Mouse (Mus musculus) liver, adult 2 months (tissue): ENCODE measurements around the gene Pigk.

Source experiments
- CTCF ChIP-seq: fragments of 200-500 bp; IDR thresholded peaks from 2 replicates; pipeline ENCODE4 v1.5.1; 2011; ENCODE audit warnings: low read depth, low read length, control low read depth
- POLR2A ChIP-seq: fragments of 200-500 bp; IDR thresholded peaks from 2 replicates; pipeline ENCODE4 v1.6.1; 2011; ENCODE audit warnings: low read length, control low read depth; ENCODE audit not compliant: insufficient read depth; ENCODE audit errors: extremely low read depth

DNA sequence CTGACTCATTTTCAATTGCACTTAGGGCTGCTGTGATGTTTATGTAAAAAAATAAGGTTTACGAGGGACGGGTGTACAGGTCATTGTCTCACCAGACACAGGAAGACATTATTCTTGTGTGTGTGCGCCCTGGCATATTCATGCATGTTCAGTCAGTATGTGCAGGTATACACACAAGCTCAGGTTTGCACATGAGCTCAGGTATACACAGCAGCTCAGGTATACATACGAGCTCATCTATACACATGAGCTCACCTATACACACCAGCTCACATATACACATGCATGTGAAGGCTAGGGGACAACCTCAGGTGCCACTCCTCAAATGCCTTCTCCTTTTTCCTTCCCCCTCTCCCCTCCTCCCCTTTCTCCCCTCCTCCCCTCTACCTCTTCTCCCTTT is 147.6 kb downstream of the Pigk start:
- TF ChIP-seq POLR2A (no peak), CTCF (no peak)
